In the genomic region with DNA sequence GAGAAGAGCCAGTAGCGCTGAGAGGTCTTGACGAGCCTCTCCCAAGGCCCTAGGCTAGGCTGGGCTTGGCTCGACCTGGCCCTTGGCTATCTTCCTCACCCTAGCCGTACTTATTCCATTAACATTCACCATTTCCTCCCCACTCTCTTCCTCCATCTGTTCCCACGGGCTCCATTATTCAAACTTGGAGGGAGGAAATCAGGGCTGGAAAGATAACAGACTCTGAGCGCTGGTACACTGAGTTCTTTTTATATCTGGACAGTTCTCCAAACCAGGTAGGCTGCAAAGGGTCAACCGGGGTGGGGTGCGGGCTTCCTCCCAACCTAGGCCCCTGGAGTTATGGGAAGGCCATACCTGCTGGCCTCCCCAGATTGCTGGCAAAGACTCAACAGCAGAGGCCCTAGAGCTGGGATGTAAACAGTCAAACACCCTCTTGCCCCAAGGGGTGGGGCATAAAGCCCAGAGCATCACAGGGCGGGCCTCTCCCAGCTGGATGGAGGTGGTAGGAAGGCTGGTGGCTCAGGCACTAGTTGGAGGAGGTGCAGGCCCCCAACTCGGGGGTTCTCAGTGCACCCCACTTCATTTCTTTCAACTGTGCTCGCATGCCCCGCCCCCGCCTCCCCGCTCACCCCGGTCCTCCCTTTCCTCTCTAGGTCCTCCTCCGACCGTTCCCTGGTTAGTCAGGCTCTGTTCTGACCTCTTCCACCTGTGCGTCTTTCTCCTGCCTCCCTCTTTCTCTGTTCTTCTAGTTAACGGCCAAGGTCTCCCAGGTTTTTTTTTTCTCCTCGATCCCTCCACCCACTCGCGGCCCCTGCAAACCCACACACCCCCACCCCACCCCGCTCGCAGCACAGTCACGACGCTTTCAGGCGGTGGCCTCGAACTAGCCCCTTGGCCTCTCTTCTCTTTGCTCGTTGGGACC, we compare ENCODE assay signal across 8 mouse cellular contexts. TPM values are rescaled to one million over a fixed set of nuclear protein-coding genes. Genes with fewer than 3 reads are reported as not detected.
A peak's percentile ranks its signal among the peaks of the same experiment; 100 is the strongest.
DNase-seq lines count a peak whose midpoint lies in the region; ATAC-seq lines count a peak whose summit lies in the region.

A gene (plus strand): TSS at position 146 of the 922 bp plus-strand sequence.

- H3K27me3 ChIP-seq in embryonic facial prominence, embryonic 10.5 days (replicated peaks; ENCODE audit: low read depth, poor library complexity, severe bottlenecking): peaks cover 33% of the 10 kb centered on the region
- H3K27me3 ChIP-seq in heart, embryonic 14.5 days (ENCODE audit: control insufficient read depth, insufficient read depth, low read length): no peaks in the 10 kb centered on the region

- peak within 1 kb of the TSS; percentile 48 for H3K4me3 ChIP-seq in embryonic facial prominence, embryonic 10.5 days
- peak within 1 kb of the TSS; percentile 43 to 45 for H3K4me3 ChIP-seq in heart, embryonic 14.5 days (ENCODE audit: control insufficient read depth in 1 of 2, insufficient read depth in 1 of 2, low read depth in 1 of 2, low read length in 2 of 2)

- peak; percentile 62 for DNase-seq in gastrocnemius, adult 18-20 months (ENCODE audit: low spot score)
- no peak for DNase-seq in gastrocnemius, postnatal 10 days
- no peak for DNase-seq in embryonic facial prominence, embryonic 10.5 days (ENCODE audit: low spot score)
- DNase-seq in kidney, postnatal 36 days: peak; percentile 49 to 54
- peak; percentile 48 to 60 for DNase-seq in thymus, postnatal 10 days (ENCODE audit: low spot score in 2 of 2)
- DNase-seq in layer of hippocampus, postnatal 25 days (ENCODE audit: extremely low spot score in 1 of 2, low spot score in 1 of 2): no peak

- ATAC-seq in heart, embryonic 14.5 days (ENCODE audit: insufficient number of reproducible peaks, insufficient read depth, low FRiP score, low read depth): peak; percentile 35
- ATAC-seq in megakaryocyte progenitor cell, adult 5-6 weeks (replicated peaks; ENCODE audit: poor library complexity): peak; percentile 40; the same call in 1 of the 2 replicates

- WGBS in embryonic facial prominence, embryonic 10.5 days: 21% methylated on average over 29 of the region's 29 CpGs
- WGBS in heart, embryonic 14.5 days: 11% methylated on average over 29 of the region's 29 CpGs

- H3K4me1 ChIP-seq in embryonic facial prominence, embryonic 10.5 days: peaks cover 20% of the 10 kb centered on the region
- peaks cover 11 to 37% of the 10 kb centered on the region in 2 experiments; a peak in 3 of 4 replicates for H3K4me1 ChIP-seq in heart, embryonic 14.5 days (ENCODE audit: control insufficient read depth in 2 of 2, insufficient read depth in 2 of 2, low read length in 2 of 2)

- peaks cover 67% of the 10 kb centered on the region for H3K36me3 ChIP-seq in embryonic facial prominence, embryonic 10.5 days (replicated peaks)
- peaks cover 62% of the 10 kb centered on the region for H3K36me3 ChIP-seq in heart, embryonic 14.5 days (ENCODE audit: control insufficient read depth, insufficient read depth, low read length)

- H3K27ac ChIP-seq in embryonic facial prominence, embryonic 10.5 days (replicated peaks): peak within 1 kb of the TSS; percentile 48
- peak within 1 kb of the TSS; percentile 48 to 79; a peak in 3 of 4 replicates for H3K27ac ChIP-seq in heart, embryonic 14.5 days (replicated peaks in 1 of 2; ENCODE audit: control insufficient read depth in 1 of 2, insufficient read depth in 1 of 2, low read depth in 2 of 2, low read length in 2 of 2)

- peak within 1 kb of the TSS; percentile 68 for H3K9ac ChIP-seq in heart, embryonic 14.5 days (ENCODE audit: low read length)

- no peaks in the 10 kb centered on the region for H3K9me3 ChIP-seq in embryonic facial prominence, embryonic 10.5 days
- no peaks in the 10 kb centered on the region for H3K9me3 ChIP-seq in heart, embryonic 14.5 days (ENCODE audit: control insufficient read depth, low read length)

- peak within 1 kb of the TSS; percentile 67 for H3K4me2 ChIP-seq in heart, embryonic 14.5 days (ENCODE audit: low read length)

RNA-seq across cellular contexts. Expression of the gene that starts here (rescaled TPM):
- total RNA-seq in gastrocnemius, adult 18-20 months (2021): 1 to 10 TPM; 1.1 to 1.3 TPM
- 1 to 10 TPM; 1.9 to 2.5 TPM for total RNA-seq in gastrocnemius, postnatal 10 days (2021)
- polyA plus RNA-seq in embryonic facial prominence, embryonic 10.5 days (2016; fragmentation: Nextera tagmentation; extraction: Ambion mirVana): 0.99 and 1.3 TPM in 2 replicates
- 3.2 and 3.5 TPM in 2 replicates for polyA plus RNA-seq in heart, embryonic 14.5 days (2014; fragmentation: Nextera tagmentation; extraction: Ambion mirVana)
- total RNA-seq in megakaryocyte progenitor cell, adult 5-6 weeks (2015): 5.1 and 7.4 TPM in 2 replicates
- total RNA-seq in megakaryocyte progenitor cell, adult 5-6 weeks (2017): 13.2 and 22.2 TPM in 2 replicates
- 1 to 10 TPM; 2.0 to 2.3 TPM for total RNA-seq in layer of hippocampus, postnatal 25 days (2021)

Comparison
In these comparisons a context has a peak if more than half of its experiments do, and no peak if none do; other contexts are left out.
1. DNase-seq: peak in gastrocnemius, adult 18-20 months (single experiment), kidney, postnatal 36 days (2 of 2) and thymus, postnatal 10 days (2 of 2); none in gastrocnemius, postnatal 10 days (single experiment), embryonic facial prominence, embryonic 10.5 days (single experiment) and layer of hippocampus, postnatal 25 days (0 of 2).